Mouse (Mus musculus): Measurements from ENCODE around the gene Uso1.

- TF ChIP-seq CTCF (IDR thresholded peaks at IDR 0.05; ENCODE audit: low read depth) (no peak), EP300 (IDR thresholded peaks at IDR 0.05; ENCODE audit: low read depth) (no peak)
Observed at GRCm38 (mm10) chr5:92107282-92107681, 30.5 kb upstream of the Uso1 start.
